ENCODE assay signal across 24 mouse cellular contexts in genomic region chr1:80362400-80362799, GRCm38 (mm10). TPM values are rescaled to one million over a fixed set of nuclear protein-coding genes. Genes with fewer than 3 reads are reported as not detected.
DNase-seq lines count a peak whose midpoint lies in the region; ATAC-seq and TF ChIP-seq lines count a peak whose summit lies in the region.
"Had no signal": no experiment of that assay in that cellular context is flagged by ENCODE, and none has a peak within 500 bp of the region (broad histone marks: within the 10 kb centered on the region; RNA-seq: fewer than 3 reads in every experiment).

No protein-coding gene starts in this region.

- H3K27ac ChIP-seq in bone marrow macrophage, adult 2 months (ENCODE audit: insufficient read depth, low read depth, low read length): peak overlapping the region; percentile 24; the same call in 1 of the 2 replicates
- H3K27ac ChIP-seq: embryonic facial prominence, embryonic 10.5 days; forebrain, embryonic 15.5 days; hindbrain, embryonic 10.5 days; kidney, embryonic 15.5 days; left cerebral cortex, adult 2 months; limb, embryonic 15.5 days; liver, embryonic 14.5 days; macrophage; neural tube, embryonic 15.5 days; stomach, postnatal 0 days had no signal

- TF ChIP-seq POLR2A in bone marrow macrophage, adult 2 months (IDR thresholded peaks at IDR 0.05; ENCODE audit: borderline replicate concordance, low read depth, low read length): no peak

- no peak for TF ChIP-seq CTCF in bone marrow macrophage, adult 2 months (IDR thresholded peaks at IDR 0.05; ENCODE audit: low read depth, low read length)

- H3K4me3 ChIP-seq in bone marrow macrophage, adult 2 months (ENCODE audit: insufficient read depth, low read length): no peak overlapping the region
- H3K4me3 ChIP-seq: embryonic facial prominence, embryonic 10.5 days; forebrain, embryonic 15.5 days; hindbrain, embryonic 10.5 days; kidney, embryonic 15.5 days; left cerebral cortex, adult 2 months; limb, embryonic 15.5 days; neural tube, embryonic 15.5 days had no signal

- DNase-seq in cerebellum, adult 11 months: no peak
- DNase-seq in 416B (ENCODE audit: low read depth): peak; percentile 95
- no peak for DNase-seq in spleen, adult 12 weeks (ENCODE audit: low spot score)
- DNase-seq in right cerebral cortex, adult 18-20 months: no peak
- DNase-seq: kidney, postnatal 36 days; left cerebral cortex, postnatal 4 days; lung, embryonic 14.5 days; thymus, adult 2 months; thymus, postnatal 4 days had no signal

- H3K4me1 ChIP-seq in bone marrow macrophage, adult 2 months (ENCODE audit: control insufficient read depth, insufficient read depth, low read length): peaks cover 13% of the 10 kb centered on the region
- H3K4me1 ChIP-seq: embryonic facial prominence, embryonic 10.5 days; hindbrain, embryonic 10.5 days; kidney, embryonic 15.5 days; limb, embryonic 15.5 days; neural tube, embryonic 15.5 days had no signal

- ATAC-seq in cerebellum, adult (ENCODE audit: insufficient number of reproducible peaks, low FRiP score, low TSS enrichment): 0 out of 2 replicates have a peak, but pooled peaks have one; percentile 54
- ATAC-seq in megakaryocyte, adult 5-6 weeks (ENCODE audit: poor library complexity, severe bottlenecking): peak; percentile 81
- ATAC-seq: forebrain, embryonic 15.5 days; hindbrain, embryonic 16.5 days; intestine, postnatal 0 days had no signal

RNA-seq across cellular contexts. Expression of gene Cul3, which starts 22.1 kb away (rescaled TPM):
- 95.8 and 119 TPM in 2 replicates for polyA plus RNA-seq in bone marrow macrophage, adult 2 months (2012; ENCODE audit: insufficient read depth, insufficient read length, missing spikeins)
- 185 and 192 TPM in 2 replicates for total RNA-seq in megakaryocyte, adult 5-6 weeks (2015)
- total RNA-seq in megakaryocyte, adult 5-6 weeks (2017): 317 and 389 TPM in 2 replicates
